Mouse (Mus musculus) megakaryocyte, embryonic 14.5 days (primary cell): ENCODE data around the gene Hoxc8.

Source experiments
- FLI1 ChIP-seq: IDR thresholded peaks from 2 replicates; pipeline ENCODE4 v1.6.1; 2012; ENCODE audit warnings: low read length, inconsistent platforms, mixed read lengths
- GATA1 ChIP-seq: IDR thresholded peaks from 3 replicates; pipeline ENCODE4 v1.6.1; 2012; ENCODE audit warnings: mixed read lengths, low read length, inconsistent platforms, borderline replicate concordance

DNA sequence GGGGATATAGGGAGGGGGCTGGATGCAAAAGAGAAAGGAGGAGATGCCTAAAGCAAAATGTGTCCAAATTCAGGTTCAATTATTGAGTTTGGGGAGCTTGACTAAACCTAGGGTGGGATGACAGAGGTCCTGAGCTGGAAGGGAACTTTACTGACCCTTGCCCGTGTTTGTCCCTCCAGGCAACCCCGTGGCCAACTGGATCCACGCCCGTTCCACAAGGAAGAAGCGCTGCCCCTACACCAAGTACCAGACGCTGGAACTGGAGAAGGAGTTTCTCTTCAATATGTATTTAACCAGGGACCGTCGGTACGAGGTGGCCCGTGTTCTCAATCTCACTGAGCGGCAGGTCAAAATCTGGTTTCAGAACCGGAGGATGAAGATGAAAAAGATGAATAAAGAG is 6.7 kb upstream of the Hoxc8 start:
- TF ChIP-seq GATA1 (no peak), FLI1 (no peak)
